Mouse (Mus musculus): ENCODE data around the gene Pih1d2. TPM values are rescaled to one million over a fixed set of nuclear protein-coding genes. Genes with fewer than 3 reads are reported as not detected.

Pih1d2 gene
- total RNA-seq, 2 experiments from 2014 or later, result 0.65 TPM; not detected in 1

Other genes with a start within 250 kb of the Pih1d2 start
- 1 to 10 TPM in 1 of 2 experiments, under 1 TPM in 1; 0.95 to 1.7 TPM for gene Plet1, start 122.8 kb upstream of the Pih1d2 start, total RNA-seq (2021)
- 10 to 100 TPM; 26.0 to 31.2 TPM for gene Pts, start 88.6 kb upstream of the Pih1d2 start, total RNA-seq (2021)
- 1 to 10 TPM in 1 of 2 experiments, under 1 TPM in 1; 0.84 to 1.8 TPM for gene Il18, start 62.5 kb upstream of the Pih1d2 start, total RNA-seq (2021)
- gene Bco2, start 62.1 kb upstream of the Pih1d2 start, total RNA-seq (2021), result under 1 TPM; 0.42 to 0.49 TPM
- not detected for gene Tex12, start 56.0 kb upstream of the Pih1d2 start, total RNA-seq (2021)
- gene Sdhd, start 13.5 kb upstream of the Pih1d2 start, total RNA-seq (2021), result 100 to 1,000 TPM; 693 to 712 TPM
- 100 to 1,000 TPM; 271 to 284 TPM for gene Timm8b, start 13.4 kb upstream of the Pih1d2 start, total RNA-seq (2021)
- 10 to 100 TPM; 13.0 to 16.5 TPM for gene Nkapd1, start 143 bp downstream of the Pih1d2 start, total RNA-seq (2021)
- gene Dlat, start 42.5 kb downstream of the Pih1d2 start, total RNA-seq (2021), result 100 to 1,000 TPM; 399 to 460 TPM
- gene Dixdc1, start 122.2 kb downstream of the Pih1d2 start, total RNA-seq (2021), result 1 to 10 TPM; 4.2 to 7.4 TPM
- gene 2310030G06Rik, start 129.2 kb downstream of the Pih1d2 start, total RNA-seq (2021), result 1 to 10 TPM; 2.5 to 5.5 TPM
- gene Cryab, start 134.0 kb downstream of the Pih1d2 start, total RNA-seq (2021), result 1,000 to 10,000 TPM; 2,657 to 2,874 TPM
- 100 to 1,000 TPM; 132 to 137 TPM for gene Hspb2, start 135.0 kb downstream of the Pih1d2 start, total RNA-seq (2021)
- 1 to 10 TPM; 6.0 to 6.6 TPM for gene Fdxacb1, start 150.9 kb downstream of the Pih1d2 start, total RNA-seq (2021)
- 1 to 10 TPM; 8.9 to 10.0 TPM for gene Alg9, start 157.7 kb downstream of the Pih1d2 start, total RNA-seq (2021)
- 10 to 100 TPM in 1 of 2 experiments, 1 to 10 TPM in 1; 8.8 to 11.9 TPM for gene 1110032A03Rik, start 158.2 kb downstream of the Pih1d2 start, total RNA-seq (2021)
- 10 to 100 TPM; 11.4 to 12.5 TPM for gene Ppp2r1b, start 228.0 kb downstream of the Pih1d2 start, total RNA-seq (2021)